Mouse (Mus musculus) adrenal gland, postnatal 4 days (tissue): ENCODE measurements at regions not wholly inside any gene's neighbourhood (a gene's known extent, or its start where the extent isn't known, plus 50 kb on each side); places are given as distances from the start of the nearest gene placed in this dataset.
A peak's percentile ranks its signal among the peaks of the same experiment; 100 is the strongest.

ENCODE experiments used
- DNase-seq, 2 experiments: peaks; one replicate each; pipeline ENCODE4 v3.0.0; 2021 to 2022; ENCODE audit warnings: low spot score in 2 of 2, mixed read lengths in 2 of 2

DNA sequence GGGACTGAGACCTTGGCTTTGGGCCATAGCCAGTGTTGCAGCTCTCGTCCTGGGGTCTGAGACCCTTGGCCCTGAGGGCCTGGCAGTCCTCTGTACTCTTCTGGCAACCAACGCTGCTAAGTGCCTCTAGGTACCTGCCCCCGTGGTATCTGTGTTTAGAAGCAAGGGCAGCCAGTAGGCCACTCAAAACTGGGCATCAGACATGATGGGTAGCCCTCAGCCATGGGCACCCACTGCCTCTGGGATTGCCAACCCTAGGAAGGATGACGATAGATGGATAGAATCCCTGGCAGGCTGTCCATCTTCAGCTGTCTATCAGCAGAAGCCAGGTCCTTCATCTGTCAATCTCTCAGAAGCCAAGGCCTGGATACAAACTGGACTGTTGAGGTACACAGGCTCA lies 234.9 kb downstream of the Rybp start:
- no peak for DNase-seq

DNA sequence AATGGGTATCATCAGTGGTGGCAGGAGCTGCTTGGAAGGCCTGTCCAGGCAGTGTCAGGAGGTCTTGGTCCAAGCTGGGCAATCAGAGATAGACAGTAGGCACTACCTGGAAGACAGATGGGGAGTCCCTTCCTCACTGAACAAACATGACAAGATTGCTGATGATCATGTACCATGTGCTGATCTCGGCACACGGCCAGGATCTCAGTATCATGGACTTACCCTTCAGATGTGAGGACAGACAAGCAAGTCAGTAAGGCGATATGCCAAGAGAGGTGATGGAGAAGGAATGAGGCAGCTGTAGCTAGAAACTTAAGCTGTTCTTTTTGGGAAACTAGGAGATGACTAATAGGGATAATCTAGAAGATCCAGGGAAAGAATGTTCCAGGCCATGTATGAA lies 238.2 kb downstream of the Rybp start:
- no peak for DNase-seq

DNA sequence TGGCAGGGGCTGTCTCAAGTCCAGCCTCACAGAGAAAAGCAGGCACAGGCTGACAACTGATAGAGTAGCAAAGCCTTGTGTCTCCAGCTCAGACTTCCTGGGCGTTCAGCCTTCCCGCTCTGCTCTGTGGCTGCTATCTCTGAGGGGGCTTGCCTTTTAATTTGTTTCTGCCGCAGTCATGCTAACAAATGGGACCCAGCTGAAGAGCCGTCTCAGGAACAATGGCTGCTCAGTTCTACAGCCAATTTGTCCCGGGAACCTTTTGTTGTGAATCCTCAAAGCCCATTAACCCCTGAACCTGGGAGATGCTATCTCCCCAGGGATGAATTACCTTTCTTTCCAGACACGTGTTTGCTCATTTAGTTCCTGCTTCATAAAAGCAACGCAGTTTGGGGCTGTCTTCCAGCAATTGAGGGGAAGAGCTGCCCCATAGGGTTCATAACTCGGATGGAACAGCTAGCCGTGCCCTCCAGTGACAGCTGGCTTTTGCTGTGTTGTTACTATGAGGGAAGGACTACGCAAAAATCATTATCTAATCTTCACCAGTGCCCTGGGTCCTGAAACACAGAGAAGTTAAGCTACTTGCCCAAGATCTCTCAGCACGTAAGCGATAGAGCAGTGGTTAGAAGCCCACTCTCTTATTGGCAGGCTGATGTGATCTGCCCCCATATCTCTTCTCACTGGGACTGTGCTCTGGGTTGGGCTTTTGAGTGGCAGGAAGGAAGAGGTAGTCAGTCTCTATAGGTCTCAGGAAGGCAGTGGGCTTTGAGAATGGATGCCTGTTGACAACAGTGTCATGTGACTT lies 240.9 kb downstream of the Rybp start:
- DNase-seq, result no peak

DNA sequence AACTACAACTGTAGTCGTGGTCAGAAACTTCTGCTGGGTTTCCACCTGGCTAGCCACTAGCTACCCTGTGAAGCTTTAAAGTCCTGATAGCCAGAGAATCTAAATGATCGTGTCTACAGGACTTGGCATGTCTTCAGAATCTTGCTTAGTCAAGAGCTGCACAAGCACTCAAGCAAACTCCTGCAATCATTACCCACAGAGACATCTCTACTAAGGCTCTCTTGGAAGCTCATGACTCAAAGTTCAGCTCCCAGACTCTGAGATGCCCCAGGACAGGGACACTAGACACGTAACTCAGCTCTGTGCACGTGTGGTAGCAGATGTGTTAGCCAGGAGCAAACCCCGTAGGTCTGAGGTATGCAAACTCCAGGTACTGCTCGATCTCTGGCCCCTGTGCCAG lies 242.2 kb downstream of the Rybp start:
- no peak for DNase-seq

DNA sequence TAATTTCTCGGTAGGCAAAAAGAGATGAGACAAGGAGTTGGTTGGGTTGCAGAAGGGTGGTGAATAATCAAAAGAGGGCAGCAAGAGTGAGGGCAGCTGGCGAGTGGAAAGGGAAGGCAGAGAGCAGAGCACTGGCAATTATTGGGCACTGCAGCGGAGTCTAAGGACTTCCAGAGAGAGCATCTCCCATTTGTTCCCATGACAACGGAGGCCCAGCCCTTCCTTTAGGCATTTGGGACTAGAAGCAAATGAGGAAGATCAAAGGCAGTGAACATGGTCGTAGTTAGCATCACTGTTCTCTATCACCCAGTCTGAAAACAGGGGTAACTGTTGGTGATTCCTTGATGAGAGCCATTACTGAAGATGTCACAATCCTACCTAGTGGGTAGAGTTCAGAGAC lies 246.1 kb downstream of the Rybp start:
- DNase-seq, result no peak

DNA sequence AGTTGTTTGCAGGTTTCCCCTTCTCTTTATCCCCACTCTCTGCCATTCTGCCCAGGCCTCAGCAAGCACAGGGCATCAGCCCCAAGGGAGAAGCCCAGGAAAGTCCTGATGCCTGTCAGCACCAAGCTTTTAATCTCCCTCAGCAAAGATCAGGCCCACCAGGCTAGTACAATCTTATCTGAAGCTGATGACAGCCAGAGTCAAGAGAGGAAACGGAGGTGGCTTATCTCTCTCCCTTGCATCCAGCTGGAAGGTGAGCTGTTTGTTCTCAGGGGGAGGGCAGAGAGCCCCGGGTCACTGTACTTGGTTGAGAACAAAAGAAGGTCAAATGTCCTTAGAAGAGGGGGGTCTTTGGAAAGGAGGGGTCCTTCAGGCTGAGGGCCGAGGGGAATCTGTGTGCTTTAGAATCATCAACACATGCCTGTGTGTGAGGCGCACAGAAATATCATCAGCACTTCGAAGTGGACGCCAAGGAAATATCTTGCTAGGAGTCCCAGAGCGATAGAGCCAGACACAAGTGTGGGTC lies 246.8 kb downstream of the Rybp start:
- no peak for DNase-seq

DNA sequence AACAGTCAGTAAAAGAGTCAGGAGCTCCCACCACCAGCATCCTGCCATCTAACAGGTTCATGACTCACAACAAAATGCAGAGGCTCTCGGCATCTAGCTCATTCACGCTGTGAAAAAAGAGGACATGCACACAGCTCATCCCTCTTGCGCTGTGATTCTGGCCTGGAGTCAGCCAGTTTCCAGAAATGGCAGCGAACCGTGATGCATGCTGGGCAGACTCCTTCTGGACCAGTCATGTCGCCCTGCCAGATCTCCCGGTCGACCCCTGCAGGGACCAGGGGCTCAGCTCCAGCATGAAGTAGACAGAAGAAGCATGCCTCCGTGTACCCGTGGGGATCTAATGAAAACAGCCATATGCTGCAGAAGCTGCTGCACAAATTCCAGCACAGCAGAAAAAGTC lies 254.6 kb downstream of the Rybp start:
- no peak for DNase-seq

DNA sequence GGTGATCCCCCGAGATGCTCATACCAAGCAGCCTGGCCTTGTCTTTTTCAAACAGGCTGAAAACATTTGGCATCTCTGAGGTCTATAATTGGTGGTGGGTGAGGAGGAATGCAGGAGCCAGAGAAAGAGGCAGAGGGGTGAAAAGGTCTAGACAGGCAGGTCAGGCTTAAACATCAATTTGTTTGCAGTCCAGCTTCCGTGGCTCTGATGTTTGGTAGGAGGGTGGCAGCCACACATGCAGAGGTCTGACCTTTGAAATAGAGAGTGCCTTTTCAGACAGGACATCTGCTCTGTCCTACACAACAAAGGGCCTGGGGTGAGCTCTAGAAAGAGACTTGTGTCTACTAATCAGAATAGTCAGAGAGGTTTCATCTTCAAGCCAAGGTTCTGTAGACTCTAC lies 256.8 kb downstream of the Rybp start:
- DNase-seq, result no peak

DNA sequence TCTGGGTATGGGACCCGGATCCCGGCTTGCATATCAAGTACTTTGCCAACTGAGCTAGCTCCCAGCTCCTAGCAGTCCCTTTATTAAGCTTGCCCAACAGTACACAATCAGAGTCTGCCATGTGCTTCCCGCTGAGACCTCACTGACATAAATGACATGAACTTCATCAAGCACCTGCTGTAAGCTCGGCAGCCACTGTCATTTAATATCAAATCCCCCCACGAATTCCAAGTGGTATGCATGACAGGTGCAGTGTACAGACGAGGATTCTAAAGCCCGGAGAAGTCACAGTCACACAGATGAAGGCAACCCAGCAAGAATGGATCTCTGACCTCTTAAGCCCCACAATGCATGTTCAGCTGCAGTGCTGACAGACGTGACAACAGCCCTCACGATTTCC lies 257.3 kb downstream of the Rybp start:
- no peak for DNase-seq

DNA sequence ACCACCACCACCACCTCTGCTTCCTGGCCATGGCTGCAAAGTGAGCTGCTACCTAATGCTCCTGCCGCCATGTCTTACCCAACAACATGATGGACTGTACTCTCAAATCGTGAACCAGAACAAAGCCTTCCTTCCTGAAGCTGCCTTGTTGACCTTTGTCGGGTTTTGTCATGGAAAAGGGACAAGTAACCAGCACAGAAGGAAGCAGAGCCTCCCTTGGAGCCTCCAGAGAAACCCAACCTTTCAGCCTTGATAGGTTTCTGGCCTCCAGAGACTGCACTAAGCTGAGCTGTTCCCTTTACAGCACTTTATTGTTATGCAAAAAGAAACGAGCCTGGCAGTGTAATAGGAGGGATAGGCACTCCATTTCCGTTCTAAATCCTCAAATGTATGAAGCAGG lies 259.8 kb downstream of the Rybp start:
- DNase-seq, result no peak

DNA sequence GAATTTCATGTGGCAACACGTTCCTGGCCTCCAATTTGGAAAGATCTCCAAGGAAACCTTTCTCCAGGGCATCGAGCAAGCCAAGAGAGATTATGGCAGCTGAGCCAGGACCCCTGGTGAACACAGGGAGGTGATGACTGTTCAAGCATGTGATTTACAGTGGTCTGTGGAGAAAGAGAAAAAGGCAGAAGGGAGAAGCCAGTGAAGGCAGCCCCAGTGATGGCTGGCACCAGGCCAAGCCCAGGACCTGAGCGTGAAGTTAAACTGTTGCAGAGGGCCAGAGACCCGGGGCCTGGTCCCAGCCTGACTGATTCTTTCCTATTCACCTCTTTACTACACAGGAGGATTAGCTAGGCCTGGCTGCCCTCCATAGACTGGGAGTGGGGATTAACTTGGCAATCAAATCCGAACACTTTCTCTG lies 261.7 kb downstream of the Rybp start:
- no peak for DNase-seq

DNA sequence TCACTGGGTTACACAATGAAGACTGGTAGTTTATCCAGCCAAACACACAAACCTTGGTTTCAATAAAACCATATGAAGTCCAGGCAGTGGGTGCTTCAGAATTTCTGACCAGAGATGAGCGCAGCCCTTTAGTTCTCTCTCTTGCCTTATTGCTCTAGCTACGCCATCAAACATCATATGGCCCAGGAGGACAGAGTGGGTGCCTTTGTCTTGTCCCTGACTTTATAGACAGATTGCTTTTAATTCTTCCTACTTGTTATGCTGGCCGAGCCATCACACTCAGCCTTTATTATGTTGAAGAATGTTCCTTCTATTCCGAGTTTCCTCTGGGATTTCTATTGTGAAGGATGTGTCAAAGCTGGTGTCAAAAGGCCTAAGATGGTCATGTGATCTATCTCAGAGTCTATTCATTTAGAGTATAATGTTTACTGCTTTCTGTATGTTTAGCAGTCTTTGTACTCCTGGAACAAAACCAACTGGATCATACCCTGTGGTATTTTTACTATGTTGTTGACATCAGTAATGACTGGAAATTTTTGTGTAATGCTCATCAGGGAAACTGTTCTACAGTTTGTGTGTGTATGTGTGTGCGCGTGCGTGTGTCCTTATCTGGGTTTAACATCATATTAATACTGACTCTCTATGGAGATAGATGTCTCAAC lies 263.7 kb downstream of the Rybp start:
- no peak for DNase-seq

DNA sequence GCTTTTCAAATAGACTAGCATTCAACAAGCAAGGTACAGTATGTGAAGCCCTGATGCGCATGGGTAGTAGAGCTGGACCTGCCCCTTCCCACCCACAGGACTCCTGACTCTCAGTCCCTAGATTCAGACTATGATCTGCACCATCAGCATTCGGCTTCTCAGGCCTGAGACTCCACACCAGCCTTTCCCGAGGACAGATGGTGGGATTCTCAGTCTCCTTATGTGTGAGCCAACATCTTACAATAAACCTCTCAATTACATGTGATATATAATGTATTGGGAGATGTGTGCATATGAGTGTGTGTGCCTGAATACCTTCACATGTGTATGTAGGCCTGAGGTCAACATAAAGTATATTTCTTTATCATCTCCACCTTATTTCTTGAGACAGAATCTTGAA lies 268.3 kb downstream of the Rybp start:
- DNase-seq, result no peak

DNA sequence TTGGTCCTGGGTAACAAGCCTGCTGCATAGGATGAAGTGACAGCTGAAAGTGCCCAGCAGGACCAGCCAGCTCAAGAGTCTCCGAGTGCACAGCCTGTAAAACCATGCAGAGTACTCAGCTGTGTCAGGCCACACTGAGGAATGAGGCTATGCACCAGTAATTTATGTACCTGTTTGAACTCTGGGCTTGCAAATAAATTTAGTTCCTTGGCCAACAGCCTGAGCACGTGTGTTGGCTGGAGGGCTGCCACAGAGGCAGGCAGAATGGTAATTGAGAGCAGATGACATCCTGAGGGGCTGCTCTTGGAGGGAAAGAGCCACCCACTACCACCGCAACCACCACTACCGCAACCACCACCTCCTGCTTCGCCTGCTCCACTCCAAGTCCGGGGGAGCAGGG lies 273.3 kb downstream of the Rybp start:
- no peak for DNase-seq

DNA sequence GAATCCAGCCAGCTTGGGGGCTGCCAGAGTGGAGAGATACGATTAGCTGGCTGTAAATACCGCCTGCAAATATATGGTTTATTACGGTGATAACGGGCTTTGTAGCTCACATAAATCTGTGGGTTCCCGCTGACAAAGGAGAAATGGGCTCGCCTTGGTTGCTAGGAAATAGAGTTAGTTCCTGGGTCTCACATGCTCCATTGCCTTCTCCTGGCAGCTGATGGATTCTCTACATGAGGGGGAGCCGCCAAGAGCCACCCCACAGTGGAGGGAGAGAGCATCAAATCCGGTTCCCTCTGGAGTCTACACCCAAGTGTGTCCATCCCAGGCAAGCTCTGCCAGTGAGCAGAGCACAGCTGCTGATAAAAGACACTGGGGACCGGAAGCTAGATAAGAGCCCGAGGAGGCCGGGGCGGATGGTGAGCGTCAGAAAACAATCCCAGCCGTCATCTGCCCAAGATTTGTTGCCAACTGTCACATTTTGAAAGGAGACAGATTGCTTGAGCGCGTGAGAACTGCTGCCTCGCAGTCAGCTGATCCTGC lies 275.7 kb downstream of the Rybp start:
- no peak for DNase-seq

DNA sequence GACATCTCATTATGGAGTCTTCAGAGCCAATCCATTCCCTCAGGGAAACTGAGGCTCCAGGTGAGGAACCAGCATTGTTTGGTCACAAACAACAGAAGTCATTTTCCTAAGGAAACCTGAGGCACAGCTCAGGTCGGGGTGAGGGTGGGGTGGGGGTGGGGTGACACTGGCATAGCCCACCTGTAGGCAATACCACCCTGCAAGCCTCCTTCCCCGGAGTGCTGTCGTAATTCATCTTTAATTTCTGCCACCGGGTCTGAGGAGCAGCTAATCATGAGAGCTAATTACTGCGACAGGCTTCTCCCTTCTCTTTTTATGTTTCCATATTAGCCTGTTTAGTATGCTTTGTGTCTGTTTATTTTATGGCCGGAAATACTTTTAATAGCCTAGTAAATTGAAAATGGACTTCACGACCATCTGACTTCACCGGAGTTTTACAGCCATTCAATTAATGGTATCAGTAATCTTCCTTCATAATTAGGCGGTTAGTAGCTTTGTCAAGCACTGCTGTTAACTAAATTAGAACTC lies 276.3 kb downstream of the Rybp start:
- DNase-seq, result no peak

DNA sequence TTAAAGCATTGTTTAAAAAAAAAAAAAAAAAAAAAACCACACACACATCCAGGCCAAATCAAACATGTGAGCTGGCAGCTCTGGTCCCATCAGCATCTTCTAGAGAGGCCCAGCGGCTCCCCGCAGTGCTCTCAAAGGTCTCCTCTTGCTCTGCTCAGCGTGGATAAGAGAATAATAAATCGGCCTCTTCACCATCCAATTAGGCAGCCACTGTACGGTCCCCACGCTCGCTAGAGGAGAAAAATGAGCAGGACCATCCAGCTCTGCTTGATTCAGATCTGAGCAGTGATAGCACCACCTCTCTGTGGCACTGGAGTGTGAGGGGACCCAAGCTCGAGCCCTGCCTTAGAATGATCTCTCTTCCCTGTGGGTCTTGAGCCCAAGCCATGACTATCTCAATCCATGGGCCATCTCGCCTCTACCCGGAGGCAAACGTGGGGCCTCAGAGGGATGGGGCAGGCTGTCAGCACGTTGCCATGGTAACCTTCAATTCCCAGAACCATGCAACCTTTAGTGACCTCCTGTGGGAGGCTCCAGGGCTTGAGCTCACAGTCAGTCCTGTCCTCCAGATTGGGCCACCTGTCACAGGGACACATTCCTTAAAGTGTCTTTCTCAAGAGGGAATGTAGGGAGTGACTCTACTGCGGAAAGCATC lies 273.6 kb upstream of the Prok2 start:
- DNase-seq, result no peak

DNA sequence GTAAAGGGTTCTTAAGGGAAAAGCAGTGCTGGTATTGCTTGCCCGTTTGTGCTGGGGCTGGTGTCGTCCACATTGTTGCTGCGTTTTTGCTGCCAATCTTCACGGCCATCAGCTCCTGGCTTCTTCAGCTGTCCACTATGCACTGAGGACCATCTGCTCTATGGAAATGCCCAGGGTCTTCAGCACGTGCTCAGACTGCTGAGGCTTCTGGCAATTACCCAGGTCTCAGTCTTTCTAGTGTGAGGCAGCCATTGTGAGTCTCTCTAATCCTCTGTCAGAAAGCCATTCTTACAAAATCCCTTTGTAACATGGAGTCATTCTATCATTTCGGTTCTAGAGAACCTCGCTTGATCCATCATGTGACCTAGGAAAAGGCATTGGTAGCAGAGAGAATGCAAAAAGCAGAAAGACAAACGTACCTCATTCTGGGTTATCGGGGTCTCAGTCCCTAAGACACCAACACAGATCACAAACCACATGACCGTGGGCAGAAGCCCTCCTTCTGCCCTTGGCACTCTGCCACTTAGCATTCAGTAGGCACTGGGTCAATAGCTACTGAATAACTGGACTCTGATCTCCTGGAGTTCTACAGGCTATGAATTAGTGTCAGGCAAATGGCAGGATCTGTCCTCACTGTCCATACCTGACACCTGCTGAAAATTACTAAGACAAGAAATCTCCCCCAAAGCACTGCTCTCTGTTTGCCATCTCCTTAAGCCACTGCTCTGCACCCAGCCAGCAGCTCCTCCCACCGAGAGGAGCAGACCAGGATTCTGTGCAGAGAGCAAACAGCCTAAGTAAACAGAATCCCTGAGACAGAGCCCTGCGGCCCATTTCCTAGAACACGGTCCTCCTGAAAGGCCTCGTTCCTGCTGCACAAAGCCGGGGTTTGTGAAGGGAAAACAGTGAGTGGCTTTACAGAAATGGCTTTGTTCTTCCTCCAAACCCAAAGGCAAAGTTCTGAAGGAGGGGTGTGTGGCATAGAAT lies 270.1 kb upstream of the Prok2 start:
- no peak for DNase-seq

DNA sequence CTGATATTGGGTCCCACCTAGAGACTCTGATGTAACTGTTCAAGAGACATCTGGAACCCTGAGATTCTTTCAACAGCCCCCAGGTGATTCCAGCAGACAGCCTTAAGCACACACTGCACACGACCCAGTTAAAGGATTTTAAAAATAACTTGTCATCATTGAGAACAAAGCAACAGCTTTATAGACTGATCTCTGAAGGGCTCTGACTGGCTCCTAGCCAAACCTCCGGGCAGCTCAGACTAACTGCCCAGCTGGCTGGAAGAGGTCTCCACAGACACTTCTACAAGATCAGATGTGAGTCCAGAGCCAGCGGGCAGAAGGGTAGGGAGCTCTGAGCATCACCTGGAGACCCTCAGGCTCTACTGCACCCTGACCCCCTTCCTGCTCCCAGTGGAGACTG lies 267.8 kb upstream of the Prok2 start:
- no peak for DNase-seq

DNA sequence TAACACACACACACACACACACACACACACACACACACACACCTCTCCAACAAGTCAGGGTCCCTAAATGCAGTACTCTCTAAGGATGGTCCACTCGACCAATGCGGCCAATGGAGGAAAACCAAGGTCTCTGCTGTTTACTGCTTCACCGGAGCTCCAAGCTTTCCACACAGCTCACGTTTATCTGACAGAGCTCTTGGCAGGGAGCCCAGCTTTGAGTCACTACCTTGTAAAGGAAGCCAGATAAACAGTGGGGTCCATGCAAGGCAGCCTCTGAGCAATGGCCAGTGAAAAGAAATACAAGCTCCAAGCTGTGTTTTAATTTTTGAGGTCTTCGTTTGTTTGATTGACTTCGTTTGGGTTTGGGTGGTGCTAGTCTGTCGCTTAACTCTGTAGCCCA lies 264.9 kb upstream of the Prok2 start:
- peak; percentile 45 to 78 for DNase-seq

DNA sequence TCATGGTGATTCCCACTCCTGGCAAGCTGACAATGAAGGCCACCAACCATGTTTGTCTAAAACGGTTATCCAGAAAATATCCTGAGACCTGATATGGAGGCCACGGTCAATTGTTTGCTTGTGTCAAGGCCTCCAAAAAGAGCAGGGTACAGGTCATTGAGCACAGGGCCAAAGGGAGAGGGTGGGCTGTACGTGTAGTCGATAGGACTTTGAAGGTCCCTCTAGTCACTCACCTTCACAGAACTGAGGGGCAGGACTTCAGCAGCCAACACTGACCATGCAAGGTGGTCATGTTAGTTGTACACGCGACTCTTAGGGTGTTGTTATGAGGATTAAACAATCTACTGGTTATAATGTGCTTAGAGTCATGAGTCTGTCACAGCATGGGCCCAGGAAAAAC lies 264.4 kb upstream of the Prok2 start:
- DNase-seq, result no peak
